Mouse (Mus musculus): ENCODE measurements around the gene Gm49387. TPM values are rescaled to one million over a fixed set of nuclear protein-coding genes. Genes with fewer than 3 reads are reported as not detected.
A peak's percentile ranks its signal among the peaks of the same experiment; 100 is the strongest.

The Gm49387 gene
- polyA plus RNA-seq, 1 experiment from 2014 or later = not detected

GRCm38 (mm10) chr14:31663376-31664099, 22.9 kb upstream of the Gm49387 start:
- TF ChIP-seq CTCF (IDR thresholded peaks at IDR 0.05; ENCODE audit: low read depth) = no peak
- Histone ChIP-seq H3K9ac (ENCODE audit: low read depth, low read length) (no peak overlapping the region), H3K27ac (peak overlapping the region; percentile 97), H3K36me3 (ENCODE audit: insufficient read depth, low read length) (peaks cover 7% of the 10 kb centered on the region; the same call in 1 of the 2 replicates), H3K4me1 (replicated peaks; ENCODE audit: insufficient read depth, low read length) (peaks cover 49% of the 10 kb centered on the region), H3K4me3 (replicated peaks; ENCODE audit: low read depth, low read length) (no peak overlapping the region), H3K27me3 (ENCODE audit: insufficient read depth, low read length) (no peaks in the 10 kb centered on the region), H3K9me3 (replicated peaks; ENCODE audit: low read length) (no peaks in the 10 kb centered on the region), H3K4me2 (ENCODE audit: low read length) (0 out of 2 replicates have a peak overlapping the region, but pooled peaks have one; percentile 68)
- DNase-seq (ENCODE audit: low spot score) (no peak), ATAC-seq (replicated peaks; ENCODE audit: low FRiP score, low read depth) (no peak)
- WGBS = 82% methylated on average over 13 of the region's 13 CpGs

GRCm38 (mm10) chr14:31662555-31663211, 22.0 kb upstream of the Gm49387 start:
- Histone ChIP-seq H3K9me3 (replicated peaks; ENCODE audit: low read length) (no peaks in the 10 kb centered on the region), H3K4me1 (replicated peaks; ENCODE audit: insufficient read depth, low read length) (peaks cover 52% of the 10 kb centered on the region), H3K4me2 (ENCODE audit: low read length) (peak overlapping the region; percentile 68), H3K27me3 (ENCODE audit: insufficient read depth, low read length) (no peaks in the 10 kb centered on the region), H3K9ac (ENCODE audit: low read depth, low read length) (peak overlapping the region; percentile 62; the same call in 1 of the 2 replicates), H3K27ac (peak overlapping the region; percentile 97), H3K36me3 (ENCODE audit: insufficient read depth, low read length) (peaks cover 7% of the 10 kb centered on the region; the same call in 1 of the 2 replicates), H3K4me3 (replicated peaks; ENCODE audit: low read depth, low read length) (peak overlapping the region; percentile 33)
- no peak for TF ChIP-seq CTCF (IDR thresholded peaks at IDR 0.05; ENCODE audit: low read depth)
- WGBS = 26% methylated on average over 9 of the region's 9 CpGs
- DNase-seq (ENCODE audit: low spot score) = peak; percentile 85
- ATAC-seq (replicated peaks; ENCODE audit: low FRiP score, low read depth) = 0 out of 2 replicates have a peak, but pooled peaks have one; percentile 12

GRCm38 (mm10) chr14:31661671-31662554, 21.2 kb upstream of the Gm49387 start:
- H3K27me3 ChIP-seq (ENCODE audit: insufficient read depth, low read length) = no peaks in the 10 kb centered on the region
- peak overlapping the region; percentile 97 for H3K27ac ChIP-seq
- ATAC-seq (replicated peaks; ENCODE audit: low FRiP score, low read depth) (peak; percentile 88), DNase-seq (ENCODE audit: low spot score) (peak; percentile 97)
- H3K36me3 ChIP-seq (ENCODE audit: insufficient read depth, low read length) = 0 out of 2 replicates have a peak, but pooled peaks cover 2% of the 10 kb centered on the region
- WGBS = under 1% methylated on average over 44 of the region's 44 CpGs
- TF ChIP-seq CTCF (IDR thresholded peaks at IDR 0.05; ENCODE audit: low read depth) = peak; percentile 56
- H3K9ac ChIP-seq (ENCODE audit: low read depth, low read length) = peak overlapping the region; percentile 62
- H3K4me1 ChIP-seq (replicated peaks; ENCODE audit: insufficient read depth, low read length) = peaks cover 59% of the 10 kb centered on the region
- peak overlapping the region; percentile 33 for H3K4me3 ChIP-seq (replicated peaks; ENCODE audit: low read depth, low read length)
- H3K9me3 ChIP-seq (replicated peaks; ENCODE audit: low read length) = no peaks in the 10 kb centered on the region
- peak overlapping the region; percentile 68 for H3K4me2 ChIP-seq (ENCODE audit: low read length)

GRCm38 (mm10) chr14:31660312-31661093, 19.8 kb upstream of the Gm49387 start:
- ATAC-seq (replicated peaks; ENCODE audit: low FRiP score, low read depth) (no peak), DNase-seq (ENCODE audit: low spot score) (no peak)
- no peak for TF ChIP-seq CTCF (IDR thresholded peaks at IDR 0.05; ENCODE audit: low read depth)
- Histone ChIP-seq H3K9me3 (replicated peaks; ENCODE audit: low read length) (no peaks in the 10 kb centered on the region), H3K27me3 (ENCODE audit: insufficient read depth, low read length) (no peaks in the 10 kb centered on the region), H3K4me2 (ENCODE audit: low read length) (no peak overlapping the region), H3K27ac (peak overlapping the region; percentile 97), H3K9ac (ENCODE audit: low read depth, low read length) (no peak overlapping the region), H3K36me3 (ENCODE audit: insufficient read depth, low read length) (no peaks in the 10 kb centered on the region), H3K4me1 (replicated peaks; ENCODE audit: insufficient read depth, low read length) (peaks cover 59% of the 10 kb centered on the region), H3K4me3 (replicated peaks; ENCODE audit: low read depth, low read length) (no peak overlapping the region)
- WGBS = 59% methylated on average over 7 of the region's 7 CpGs

GRCm38 (mm10) chr14:31659501-31660181, 19.0 kb upstream of the Gm49387 start:
- peaks cover 59% of the 10 kb centered on the region for H3K4me1 ChIP-seq (replicated peaks; ENCODE audit: insufficient read depth, low read length)
- peak overlapping the region; percentile 8; the same call in 1 of the 2 replicates for H3K4me2 ChIP-seq (ENCODE audit: low read length)
- WGBS = 27% methylated on average over 10 of the region's 10 CpGs

More at GRCm38 (mm10) chr14:31659501-31660181, 19.0 kb upstream of the Gm49387 start:
- Histone ChIP-seq H3K27ac (peak overlapping the region; percentile 97), H3K9me3 (replicated peaks; ENCODE audit: low read length) (no peaks in the 10 kb centered on the region), H3K27me3 (ENCODE audit: insufficient read depth, low read length) (no peaks in the 10 kb centered on the region), H3K4me3 (replicated peaks; ENCODE audit: low read depth, low read length) (no peak overlapping the region), H3K36me3 (ENCODE audit: insufficient read depth, low read length) (no peaks in the 10 kb centered on the region), H3K9ac (ENCODE audit: low read depth, low read length) (no peak overlapping the region)
- ATAC-seq (replicated peaks; ENCODE audit: low FRiP score, low read depth) = 0 out of 2 replicates have a peak, but pooled peaks have one; percentile 7
- peak; percentile 75 for DNase-seq (ENCODE audit: low spot score)
- no peak for TF ChIP-seq CTCF (IDR thresholded peaks at IDR 0.05; ENCODE audit: low read depth)

Data from kidney, postnatal 0 days (tissue).